Mouse (Mus musculus): ENCODE results near the gene Hadhb. TPM values are rescaled to one million over a fixed set of nuclear protein-coding genes. Genes with fewer than 3 reads are reported as not detected.
A peak's percentile ranks its signal among the peaks of the same experiment; 100 is the strongest.
"Not testable (repeated sequence)": the region's sequence is repeated elsewhere in the genome, so short reads cannot be mapped to it uniquely, and the experiment has no call there.

Hadhb gene
- polyA plus RNA-seq, 1 experiment from 2014 or later: 124 TPM

DNA sequence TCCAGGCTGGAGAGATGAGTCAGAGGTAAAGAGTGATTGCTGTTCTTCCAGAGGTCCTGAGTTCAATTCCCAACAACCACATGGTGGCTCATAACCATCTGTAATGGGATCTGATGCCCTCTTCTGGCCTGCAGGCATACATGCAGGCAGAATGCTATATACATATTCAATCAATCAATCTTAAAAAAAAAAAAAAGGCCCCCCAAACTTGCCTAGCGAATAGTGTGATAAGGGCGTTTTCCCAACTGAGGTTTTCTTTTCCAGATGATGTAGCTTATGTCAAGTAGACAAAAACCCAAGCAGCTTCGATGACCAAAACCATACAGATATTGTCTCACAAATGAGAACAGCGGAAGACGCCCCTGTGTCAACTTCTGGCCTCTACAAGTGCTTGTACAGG, 55.7 kb downstream of the Hadhb start:
- not testable (repeated sequence) for H3K36me3 ChIP-seq; H3K9me3 ChIP-seq (replicated peaks); H3K9ac ChIP-seq; H3K4me3 ChIP-seq (replicated peaks); H3K4me2 ChIP-seq; ATAC-seq (ENCODE audit: low read depth); DNase-seq; H3K27me3 ChIP-seq; H3K4me1 ChIP-seq (replicated peaks); H3K27ac ChIP-seq
- 68% methylated on average over 5 of the region's 5 CpGs for WGBS (ENCODE audit: insufficient replicate concordance)

DNA sequence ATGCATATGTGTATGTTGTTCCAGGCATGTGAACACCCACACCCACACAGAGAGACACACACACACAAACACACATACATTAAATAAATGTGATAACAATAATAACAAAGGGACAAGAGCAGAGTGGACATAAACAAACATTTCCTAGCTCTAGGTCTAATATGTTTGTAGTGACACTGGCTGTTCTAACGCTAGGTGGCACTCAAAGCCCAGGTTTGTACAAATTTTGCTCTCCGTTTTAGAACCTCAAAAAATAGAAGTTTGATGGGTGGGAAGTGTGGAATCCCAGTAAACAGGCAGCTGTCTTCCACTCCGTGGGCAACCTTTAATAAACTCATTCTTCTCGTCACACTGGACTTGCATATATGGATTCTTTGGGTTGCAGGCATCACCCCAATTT, 59.8 kb downstream of the Hadhb start:
- Histone ChIP-seq H3K4me1 (replicated peaks) (no peaks in the 10 kb centered on the region), H3K36me3 (no peaks in the 10 kb centered on the region), H3K9me3 (replicated peaks) (no peaks in the 10 kb centered on the region), H3K9ac (no peak overlapping the region), H3K27ac (no peak overlapping the region), H3K4me3 (replicated peaks) (no peak overlapping the region), H3K27me3 (no peaks in the 10 kb centered on the region), H3K4me2 (no peak overlapping the region)
- WGBS (ENCODE audit: insufficient replicate concordance): 8% methylated on average over 4 of the region's 4 CpGs
- ATAC-seq (ENCODE audit: low read depth): no peak
- DNase-seq: peak; percentile 17

- DNase-seq (no peak), ATAC-seq (ENCODE audit: low read depth) (no peak)
- no peaks in the 10 kb centered on the region for H3K36me3 ChIP-seq
- WGBS (ENCODE audit: insufficient replicate concordance): 57% methylated on average over 5 of the region's 5 CpGs
- no peaks in the 10 kb centered on the region for H3K9me3 ChIP-seq (replicated peaks)
- H3K27ac ChIP-seq: no peak overlapping the region
- no peak overlapping the region for H3K9ac ChIP-seq
- H3K4me1 ChIP-seq (replicated peaks): no peaks in the 10 kb centered on the region
- no peak overlapping the region for H3K4me2 ChIP-seq
- no peaks in the 10 kb centered on the region for H3K27me3 ChIP-seq
- H3K4me3 ChIP-seq (replicated peaks): no peak overlapping the region
Measured at GRCm38 (mm10) chr5:30215970-30216369, 60.9 kb downstream of the Hadhb start.

GRCm38 (mm10) chr5:30219715-30220114, 64.7 kb downstream of the Hadhb start:
- H3K9me3 ChIP-seq (replicated peaks): no peaks in the 10 kb centered on the region
- no peaks in the 10 kb centered on the region for H3K4me1 ChIP-seq (replicated peaks)
- H3K4me3 ChIP-seq (replicated peaks): no peak overlapping the region
- 73% methylated on average over 2 of the region's 2 CpGs for WGBS (ENCODE audit: insufficient replicate concordance)
- DNase-seq: no peak
- peaks cover 4% of the 10 kb centered on the region; the same call in 1 of the 2 replicates for H3K36me3 ChIP-seq
- no peak overlapping the region for H3K27ac ChIP-seq
- no peak for ATAC-seq (ENCODE audit: low read depth)
- no peak overlapping the region for H3K4me2 ChIP-seq
- no peak overlapping the region for H3K9ac ChIP-seq
- no peaks in the 10 kb centered on the region for H3K27me3 ChIP-seq

DNA sequence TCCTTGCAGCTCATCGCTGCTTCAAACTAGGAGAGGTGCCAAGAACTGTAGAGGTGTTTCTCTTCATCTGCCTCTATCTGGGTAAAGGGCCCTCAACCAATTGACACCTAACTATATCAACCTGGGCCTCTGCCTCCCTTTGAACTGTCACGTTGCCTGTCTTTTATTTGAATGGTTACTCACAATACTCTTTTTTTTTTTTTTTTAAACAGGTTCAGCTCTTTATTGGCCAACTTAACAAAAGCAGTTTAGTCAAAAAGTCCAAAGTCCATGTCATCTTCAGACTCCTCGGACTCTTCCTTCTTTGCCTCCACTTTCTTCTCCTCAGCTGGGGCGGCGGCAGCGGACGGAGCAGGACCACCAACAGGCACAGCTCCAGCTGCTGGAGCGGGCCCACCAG, 65.6 kb downstream of the Hadhb start:
- H3K4me1 ChIP-seq (replicated peaks): no peaks in the 10 kb centered on the region
- no peaks in the 10 kb centered on the region for H3K27me3 ChIP-seq
- ATAC-seq (ENCODE audit: low read depth): no peak
- DNase-seq: no peak
- H3K9me3 ChIP-seq (replicated peaks): no peaks in the 10 kb centered on the region
- WGBS (ENCODE audit: insufficient replicate concordance): 78% methylated on average over 8 of the region's 8 CpGs
- no peak overlapping the region for H3K4me2 ChIP-seq
- H3K36me3 ChIP-seq: peaks cover 4% of the 10 kb centered on the region; the same call in 1 of the 2 replicates
- H3K4me3 ChIP-seq (replicated peaks): no peak overlapping the region
- no peak overlapping the region for H3K27ac ChIP-seq
- H3K9ac ChIP-seq: no peak overlapping the region

DNA sequence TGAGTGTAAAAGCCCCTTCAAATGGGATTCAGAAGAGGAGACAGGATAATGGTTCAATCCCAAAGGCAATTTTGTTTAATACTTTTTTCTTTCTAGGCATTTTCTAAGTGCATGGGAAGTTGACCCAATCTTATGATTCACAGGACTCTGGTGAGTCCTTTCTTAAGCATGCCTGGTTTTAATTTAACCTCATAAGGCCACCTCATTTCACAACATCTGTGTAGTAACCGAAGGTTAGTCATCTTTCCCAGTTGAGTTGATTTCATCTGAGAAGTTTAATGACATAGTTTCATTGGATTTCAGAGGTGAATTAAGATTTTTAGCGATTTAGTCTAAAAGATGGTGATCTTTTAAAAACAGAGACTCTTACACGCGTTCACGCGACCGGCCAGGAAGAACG, 67.6 kb downstream of the Hadhb start:
- Histone ChIP-seq H3K9ac (no peak overlapping the region), H3K36me3 (peaks cover 4% of the 10 kb centered on the region; the same call in 1 of the 2 replicates), H3K4me3 (replicated peaks) (no peak overlapping the region), H3K9me3 (replicated peaks) (no peaks in the 10 kb centered on the region), H3K4me1 (replicated peaks) (no peaks in the 10 kb centered on the region), H3K4me2 (no peak overlapping the region), H3K27ac (no peak overlapping the region), H3K27me3 (no peaks in the 10 kb centered on the region)
- DNase-seq (no peak), ATAC-seq (ENCODE audit: low read depth) (no peak)
- 93% methylated on average over 8 of the region's 8 CpGs for WGBS (ENCODE audit: insufficient replicate concordance)

GRCm38 (mm10) chr5:30230901-30231300, 75.9 kb downstream of the Hadhb start:
- Histone ChIP-seq H3K27me3 (no peaks in the 10 kb centered on the region), H3K36me3 (peaks cover 7% of the 10 kb centered on the region; the same call in 1 of the 2 replicates), H3K4me2 (no peak overlapping the region), H3K4me3 (replicated peaks) (no peak overlapping the region), H3K4me1 (replicated peaks) (peaks cover 36% of the 10 kb centered on the region), H3K9me3 (replicated peaks) (no peaks in the 10 kb centered on the region; the same call in 1 of the 2 replicates), H3K27ac (no peak overlapping the region), H3K9ac (no peak overlapping the region)
- WGBS (ENCODE audit: insufficient replicate concordance): 60% methylated on average over 4 of the region's 4 CpGs
- ATAC-seq (ENCODE audit: low read depth): no peak
- no peak for DNase-seq

- no peak for DNase-seq
- Histone ChIP-seq H3K27me3 (no peaks in the 10 kb centered on the region), H3K27ac (peak overlapping the region; percentile 29), H3K9ac (peak overlapping the region; percentile 70), H3K4me1 (replicated peaks) (peaks cover 45% of the 10 kb centered on the region), H3K4me3 (replicated peaks) (peak overlapping the region; percentile 90), H3K36me3 (peaks cover 7% of the 10 kb centered on the region; the same call in 1 of the 2 replicates), H3K4me2 (peak overlapping the region; percentile 83), H3K9me3 (replicated peaks) (no peaks in the 10 kb centered on the region; the same call in 1 of the 2 replicates)
- no peak for ATAC-seq (ENCODE audit: low read depth)
- WGBS (ENCODE audit: insufficient replicate concordance): 48% methylated on average over 16 of the region's 16 CpGs
Measured at GRCm38 (mm10) chr5:30231891-30232270, 76.8 kb downstream of the Hadhb start.

GRCm38 (mm10) chr5:30232271-30232971, 77.4 kb downstream of the Hadhb start, which contains the start of gene Selenoi:
Gene Selenoi, plus strand, starts transcription at chr5:30232581.
- WGBS (ENCODE audit: insufficient replicate concordance): 3% methylated on average over 71 of the region's 71 CpGs

GRCm38 (mm10) chr5:30233042-30233441, 78.0 kb downstream of the Hadhb start:
- peak overlapping the region; percentile 83 for H3K4me2 ChIP-seq
- H3K9ac ChIP-seq: peak overlapping the region; percentile 90
- DNase-seq (peak; percentile 30), ATAC-seq (ENCODE audit: low read depth) (no peak)
- H3K27ac ChIP-seq: peak overlapping the region; percentile 87
- H3K4me1 ChIP-seq (replicated peaks): peaks cover 56% of the 10 kb centered on the region
- peaks cover 7% of the 10 kb centered on the region; the same call in 1 of the 2 replicates for H3K36me3 ChIP-seq
- no peaks in the 10 kb centered on the region for H3K27me3 ChIP-seq
- 4% methylated on average over 15 of the region's 15 CpGs for WGBS (ENCODE audit: insufficient replicate concordance)
- peak overlapping the region; percentile 90 for H3K4me3 ChIP-seq (replicated peaks)
- H3K9me3 ChIP-seq (replicated peaks): no peaks in the 10 kb centered on the region; the same call in 1 of the 2 replicates

More at GRCm38 (mm10) chr5:30232271-30232971, 77.4 kb downstream of the Hadhb start, which contains the start of gene Selenoi:
- Histone ChIP-seq H3K4me2 (peak within 1 kb of the TSS; percentile 83), H3K9me3 (replicated peaks) (no peaks in the 10 kb centered on the region; the same call in 1 of the 2 replicates), H3K27ac (peak within 1 kb of the TSS; percentile 87), H3K4me3 (replicated peaks) (peak within 1 kb of the TSS; percentile 90), H3K9ac (peak within 1 kb of the TSS; percentile 90), H3K36me3 (peaks cover 7% of the 10 kb centered on the region; the same call in 1 of the 2 replicates), H3K27me3 (no peaks in the 10 kb centered on the region), H3K4me1 (replicated peaks) (peaks cover 50% of the 10 kb centered on the region)
- DNase-seq (peak; percentile 100), ATAC-seq (ENCODE audit: low read depth) (peak; percentile 98)

DNA sequence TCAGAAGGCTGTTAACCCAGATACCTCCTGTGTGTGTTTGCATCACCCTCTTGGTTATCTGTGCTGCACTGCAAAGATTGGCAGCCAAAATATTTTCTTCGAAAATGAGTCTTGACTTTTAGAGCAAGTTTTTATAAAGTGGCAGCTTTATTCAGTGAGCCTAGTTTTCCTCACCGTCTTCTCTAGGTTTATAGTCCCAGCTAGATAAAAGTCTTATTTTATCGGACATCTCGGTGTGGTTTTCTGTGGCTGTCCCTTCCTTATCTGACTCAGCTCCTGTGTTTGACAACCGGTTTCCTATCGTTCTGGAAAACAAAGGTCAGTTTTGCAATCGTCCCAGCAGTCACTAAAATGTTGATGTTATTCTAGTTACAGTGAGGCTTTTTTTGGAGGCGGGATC, 78.9 kb downstream of the Hadhb start:
- Histone ChIP-seq H3K4me2 (peak overlapping the region; percentile 83), H3K27me3 (no peaks in the 10 kb centered on the region), H3K36me3 (peaks cover 7% of the 10 kb centered on the region; the same call in 1 of the 2 replicates), H3K9me3 (replicated peaks) (no peaks in the 10 kb centered on the region; the same call in 1 of the 2 replicates), H3K4me1 (replicated peaks) (peaks cover 65% of the 10 kb centered on the region), H3K9ac (peak overlapping the region; percentile 90), H3K27ac (peak overlapping the region; percentile 87), H3K4me3 (replicated peaks) (peak overlapping the region; percentile 90)
- DNase-seq: no peak
- ATAC-seq (ENCODE audit: low read depth): no peak
- WGBS (ENCODE audit: insufficient replicate concordance): 5% methylated on average over 8 of the region's 8 CpGs
